Mouse (Mus musculus) urinary bladder, adult 2 months (tissue): Measurements from ENCODE around the gene Fam111a. TPM values are rescaled to one million over a fixed set of nuclear protein-coding genes. Genes with fewer than 3 reads are reported as not detected.
A peak's percentile ranks its signal among the peaks of the same experiment; 100 is the strongest.

Experiments used
- DNase-seq: peaks from one replicate; pipeline ENCODE4 v3.0.0; 2022; ENCODE audit warnings: low spot score
- polyA plus RNA-seq: library from polyadenylated mRNA; depleted of rRNA; stranded (reverse); fragments of >200 nt; gene quantifications from 2 replicates; pipeline ENCODE4 v1.2.3, GENCODE M21; 2012

Fam111a gene
- polyA plus RNA-seq, 1 experiment, result 5.8 TPM

- no peak for DNase-seq
These were observed 12.7 kb downstream of the Fam111a start for GRCm38 (mm10) chr19:12558219-12558618.

GRCm38 (mm10) chr19:12564197-12564596 lies 18.7 kb downstream of the Fam111a start:
- DNase-seq, result no peak

GRCm38 (mm10) chr19:12567011-12567410 lies 21.5 kb downstream of the Fam111a start:
- no peak for DNase-seq

GRCm38 (mm10) chr19:12570866-12571265 lies 25.3 kb downstream of the Fam111a start:
- no peak for DNase-seq

- no peak for DNase-seq
These were observed 26.1 kb downstream of the Fam111a start for GRCm38 (mm10) chr19:12571687-12572086.

GRCm38 (mm10) chr19:12572614-12573265 lies 27.2 kb downstream of the Fam111a start:
- no peak for DNase-seq

GRCm38 (mm10) chr19:12573266-12574011 lies 27.9 kb downstream of the Fam111a start:
- DNase-seq, result peak; percentile 46

GRCm38 (mm10) chr19:12574012-12574407 lies 28.5 kb downstream of the Fam111a start:
- no peak for DNase-seq

- DNase-seq, result no peak
These were observed 29.6 kb downstream of the Fam111a start for GRCm38 (mm10) chr19:12575107-12575506.

- no peak for DNase-seq
These were observed 30.0 kb downstream of the Fam111a start for GRCm38 (mm10) chr19:12575514-12575913.

GRCm38 (mm10) chr19:12576639-12577038 lies 31.1 kb downstream of the Fam111a start:
- DNase-seq, result no peak

- DNase-seq, result no peak
These were observed 39.8 kb downstream of the Fam111a start for GRCm38 (mm10) chr19:12585310-12585709.

GRCm38 (mm10) chr19:12591908-12592307 lies 46.4 kb downstream of the Fam111a start:
- DNase-seq, result no peak

GRCm38 (mm10) chr19:12595135-12595529 lies 49.6 kb downstream of the Fam111a start:
- DNase-seq, result no peak

GRCm38 (mm10) chr19:12595530-12596289 lies 50.2 kb downstream of the Fam111a start:
- DNase-seq, result peak; percentile 43

GRCm38 (mm10) chr19:12596290-12597072 lies 50.9 kb downstream of the Fam111a start:
- no peak for DNase-seq

- no peak for DNase-seq
These were observed 51.5 kb downstream of the Fam111a start for GRCm38 (mm10) chr19:12597073-12597405.

GRCm38 (mm10) chr19:12598674-12599073 lies 53.1 kb downstream of the Fam111a start:
- no peak for DNase-seq

GRCm38 (mm10) chr19:12599674-12600073 lies 54.1 kb downstream of the Fam111a start, which contains the start of gene Gm4952:
TSS of gene Gm4952 (plus strand) at chr19:12599974.
- DNase-seq, result no peak

GRCm38 (mm10) chr19:12600684-12601480 lies 55.3 kb downstream of the Fam111a start:
- DNase-seq, result no peak

GRCm38 (mm10) chr19:12608336-12608735 lies 62.8 kb downstream of the Fam111a start:
- no peak for DNase-seq
